Mouse (Mus musculus): ENCODE data around the gene Lman1l.

Gene Lman1l

DNA sequence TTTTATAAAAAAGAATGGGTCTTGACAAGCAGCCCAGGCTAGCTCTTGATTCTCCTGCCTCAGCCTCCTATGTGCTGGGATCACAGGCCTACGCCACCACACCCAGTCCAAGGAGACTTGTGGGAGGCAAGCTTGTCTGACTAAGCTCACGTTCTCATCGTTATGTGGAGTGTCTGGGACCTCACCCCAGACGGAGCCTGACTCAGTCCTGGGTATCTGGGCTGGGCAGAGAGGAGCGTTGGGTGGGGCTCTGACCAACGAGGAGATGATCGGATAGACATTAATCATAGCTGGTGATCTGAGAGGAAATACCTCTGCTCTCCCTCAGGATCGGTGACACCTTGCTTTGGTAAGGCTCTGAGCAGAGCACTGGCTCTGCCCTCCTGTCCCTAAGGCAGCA is 1.7 kb downstream of the Lman1l start:
- DNase-seq (ENCODE audit: low spot score), result no peak

DNA sequence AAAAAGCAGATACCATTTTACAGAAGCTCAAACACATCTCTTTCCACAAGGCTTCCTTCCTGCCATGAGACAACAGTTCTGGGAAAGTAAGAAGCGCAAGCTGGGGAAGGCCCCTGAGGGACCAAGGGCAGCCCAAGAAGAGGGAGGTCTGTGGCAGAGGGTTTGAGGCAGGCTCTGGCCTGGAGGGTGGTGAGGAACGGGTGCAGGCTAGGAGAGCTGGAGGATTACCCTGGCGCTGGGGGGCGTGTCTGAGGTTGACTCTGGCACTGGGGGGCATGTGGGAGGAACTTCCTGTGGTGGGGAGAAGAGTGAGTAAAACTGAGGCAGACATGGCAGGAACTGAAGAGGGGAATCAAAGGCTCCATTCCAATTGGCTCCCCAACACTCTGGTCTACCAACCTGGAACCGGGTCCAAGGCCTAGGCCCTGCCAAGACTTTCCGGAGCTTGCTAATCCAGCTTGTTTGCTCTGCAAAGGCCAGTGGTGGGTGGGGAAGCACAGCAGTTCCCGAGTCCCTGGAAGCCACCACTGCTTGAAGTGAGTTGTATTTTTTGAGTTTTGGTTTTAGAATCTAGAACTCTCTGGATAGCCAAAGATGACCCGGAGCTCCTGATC is 2.9 kb downstream of the Lman1l start:
- no peak for DNase-seq (ENCODE audit: low spot score)

DNA sequence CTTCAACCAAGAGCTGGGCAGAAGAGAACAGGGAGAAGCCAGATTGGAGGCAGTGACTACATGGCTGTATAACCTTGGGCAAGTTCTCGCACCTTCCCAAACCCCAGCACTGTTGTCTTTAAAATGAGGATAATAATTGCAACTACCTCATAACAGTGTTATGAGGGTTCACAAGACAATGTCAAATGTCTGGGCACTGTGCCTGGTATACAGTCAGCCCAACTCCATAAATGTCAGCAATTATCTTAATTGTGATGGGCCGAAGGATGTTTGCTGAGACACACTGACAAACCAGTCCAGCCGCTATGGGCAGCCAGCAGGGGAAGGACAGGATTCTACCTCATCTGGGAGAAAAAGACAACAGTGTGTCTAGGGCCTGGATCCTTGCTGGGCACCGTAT is 5.8 kb downstream of the Lman1l start:
- no peak for DNase-seq (ENCODE audit: low spot score)

DNA sequence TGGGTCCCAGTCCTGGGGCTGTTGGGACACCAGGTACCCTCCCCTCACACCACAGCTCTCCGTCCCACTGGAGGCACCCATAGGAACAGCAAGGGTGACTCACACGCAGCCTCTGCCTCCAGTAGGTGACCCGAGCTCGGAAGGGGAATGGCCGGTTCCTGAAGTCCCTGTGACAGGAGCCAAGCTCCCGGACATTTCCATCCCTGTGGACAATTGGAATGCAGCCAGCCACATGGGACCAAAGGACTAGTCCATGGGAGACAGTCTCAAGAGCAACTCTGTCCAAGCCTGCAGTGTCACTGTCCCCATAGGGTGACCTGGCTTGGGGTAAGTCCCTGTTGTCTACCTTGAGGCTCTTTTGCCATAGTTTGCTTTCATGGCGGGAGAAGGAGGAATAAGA is 6.6 kb downstream of the Lman1l start:
- no peak for DNase-seq (ENCODE audit: low spot score)

DNA sequence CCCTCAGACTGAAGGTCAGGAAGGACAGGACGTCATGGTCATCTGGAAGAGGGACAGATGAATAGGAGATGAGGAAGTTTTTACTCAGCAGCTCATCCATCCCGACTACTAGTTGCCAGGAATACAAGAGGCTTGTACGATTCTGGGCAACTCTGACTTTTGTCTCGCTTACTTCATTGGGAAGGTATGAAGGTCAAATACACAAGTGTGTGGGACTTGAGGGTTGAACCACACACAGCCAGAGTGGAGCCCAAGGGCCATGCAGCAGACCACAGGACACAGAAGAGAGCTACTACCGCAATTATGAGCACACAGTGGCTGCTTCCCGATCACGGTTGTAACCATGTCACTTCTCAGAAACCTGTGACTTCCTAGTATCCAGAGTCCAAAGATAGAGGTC is 8.0 kb downstream of the Lman1l start:
- DNase-seq (ENCODE audit: low spot score), result no peak

DNA sequence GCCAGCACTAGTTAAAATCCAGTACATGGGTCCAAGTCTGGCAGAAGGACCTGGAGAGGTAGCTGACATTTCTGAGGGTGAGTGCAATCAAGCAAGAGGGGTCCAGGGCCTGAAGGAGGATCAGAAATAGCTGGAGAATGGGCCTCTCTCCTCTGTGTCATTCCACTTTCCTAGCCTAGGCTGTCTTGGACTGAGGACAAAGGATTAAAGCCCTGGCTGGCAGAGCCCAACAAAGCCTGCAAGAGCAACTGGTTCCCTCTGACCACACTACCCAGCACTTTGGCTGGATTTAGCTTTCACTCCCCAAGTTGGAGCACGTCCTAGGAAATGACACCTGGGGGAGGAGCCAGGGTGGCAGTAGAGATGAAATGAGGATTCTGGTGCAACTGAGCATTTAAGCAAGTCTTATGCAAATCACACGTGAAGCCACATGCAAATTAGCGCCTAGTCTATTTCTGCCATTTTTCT is 10.2 kb downstream of the Lman1l start:
- DNase-seq (ENCODE audit: low spot score), result no peak

DNA sequence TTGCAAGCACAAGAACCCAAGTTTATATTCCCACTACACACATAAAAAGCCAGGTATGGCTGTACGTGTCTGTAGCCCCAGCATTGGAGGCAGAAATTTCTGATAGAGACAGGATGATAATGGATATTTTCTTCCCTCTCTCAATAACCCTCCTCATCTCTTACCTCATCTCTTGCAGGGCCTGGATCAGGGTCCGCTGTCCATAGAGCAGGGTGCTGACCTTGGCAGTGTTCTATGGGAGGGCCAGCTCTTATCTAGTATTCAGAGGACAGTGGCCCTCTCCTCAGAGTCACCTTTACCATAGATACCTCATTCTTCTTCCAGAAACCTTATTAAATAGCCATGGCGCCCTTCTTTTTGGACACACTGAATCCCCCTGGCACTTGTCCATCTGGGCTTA is 10.8 kb downstream of the Lman1l start:
- DNase-seq (ENCODE audit: low spot score), result no peak

DNA sequence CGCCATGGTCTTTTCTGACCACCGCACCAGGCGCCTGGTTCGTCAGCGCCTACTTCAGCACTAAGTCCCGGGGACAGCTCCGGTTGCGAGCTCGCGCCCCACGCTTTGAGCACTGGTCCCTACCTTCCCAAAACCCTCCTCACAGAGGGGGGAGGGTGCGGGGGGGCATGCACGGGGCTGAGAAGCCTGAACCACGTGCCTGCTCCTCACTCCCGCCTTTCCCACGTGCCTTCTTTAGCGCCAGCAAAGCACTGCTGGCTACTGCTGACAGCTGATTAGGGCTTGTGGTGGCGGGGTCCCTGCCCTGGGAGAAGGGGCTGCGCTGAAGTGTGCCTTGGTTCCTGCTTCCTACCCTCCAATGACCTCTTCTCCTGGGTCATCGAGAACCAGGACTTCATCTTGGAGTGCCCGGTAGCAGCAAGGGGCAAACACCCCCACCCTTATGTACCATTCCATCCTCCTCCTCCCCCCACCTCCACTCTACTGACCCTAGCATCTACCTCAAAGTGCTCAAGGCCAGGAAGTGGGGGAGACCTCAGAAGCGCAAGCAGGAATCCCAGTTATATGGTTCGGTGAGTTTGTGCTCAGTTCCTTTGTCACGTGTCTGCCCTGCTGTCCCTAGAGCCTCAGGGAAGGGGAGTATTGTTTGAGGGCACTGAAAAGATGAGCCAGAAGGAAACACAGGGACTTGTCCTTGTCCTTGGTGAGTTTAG is 14.3 kb downstream of the Lman1l start, which contains the start of gene Cplx3:
TSS of gene Cplx3 (minus strand) at position 143 of the 713 bp plus-strand sequence.
- DNase-seq (ENCODE audit: low spot score), result peak; percentile 80

DNA sequence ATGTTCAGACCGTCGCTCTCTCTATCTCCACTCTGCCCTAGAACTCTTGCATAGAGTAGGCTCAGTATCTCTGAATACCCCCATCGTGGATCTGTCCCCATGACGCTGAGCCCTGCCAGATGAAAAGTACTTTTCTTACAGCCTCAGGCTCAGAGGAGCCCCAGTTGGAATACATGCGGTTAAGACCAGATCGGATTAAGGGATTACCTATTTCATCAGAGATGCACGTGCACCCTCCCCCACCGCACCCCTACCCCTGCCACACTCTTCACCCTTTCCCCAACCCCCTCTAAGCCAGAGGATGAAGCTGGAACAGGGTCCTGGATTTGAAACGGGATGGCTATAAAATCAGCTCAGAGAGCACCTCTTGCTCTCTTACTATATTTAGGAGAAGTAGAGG is 15.1 kb downstream of the Lman1l start:
- no peak for DNase-seq (ENCODE audit: low spot score)

DNA sequence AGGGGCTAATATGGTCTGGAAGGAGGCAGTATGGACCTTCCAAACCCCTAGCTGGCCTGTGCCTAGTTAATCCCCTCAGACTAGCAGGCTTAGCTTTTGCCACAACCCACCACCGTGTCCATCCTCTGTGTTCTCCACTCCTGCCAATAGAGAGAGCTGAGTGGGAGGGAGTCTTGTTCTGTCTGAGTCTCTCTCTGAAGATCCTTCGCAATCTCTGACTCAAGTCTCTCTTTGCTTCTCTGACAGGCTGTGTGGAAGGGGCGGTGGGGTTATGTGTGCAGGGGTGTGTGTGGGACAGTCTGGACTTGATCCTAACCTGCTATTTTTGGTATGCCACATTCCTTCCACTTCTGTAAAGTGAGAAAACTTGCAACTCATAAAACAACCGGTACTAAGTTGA is 15.7 kb downstream of the Lman1l start:
- DNase-seq (ENCODE audit: low spot score), result no peak

DNA sequence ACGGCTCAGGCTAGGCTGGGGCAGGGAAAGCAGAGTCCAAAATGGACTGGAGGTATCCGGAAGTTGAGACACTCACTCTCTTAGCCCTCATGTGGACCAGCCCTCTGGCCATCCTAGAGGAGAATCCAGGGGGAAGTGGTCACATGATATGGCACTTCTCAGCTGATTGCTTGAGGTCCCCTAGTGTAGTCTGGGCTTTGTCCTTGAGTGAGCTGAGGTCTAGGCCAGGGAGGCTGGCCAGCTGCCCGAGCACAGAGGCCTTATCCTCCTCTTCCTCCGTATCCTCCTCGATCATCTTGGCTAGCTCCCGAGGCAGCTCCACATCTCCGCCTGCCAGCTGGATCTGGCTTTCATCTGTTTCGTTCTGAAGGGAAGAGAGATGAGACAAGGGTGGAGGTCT is 18.5 kb downstream of the Lman1l start:
- DNase-seq (ENCODE audit: low spot score), result no peak

DNA sequence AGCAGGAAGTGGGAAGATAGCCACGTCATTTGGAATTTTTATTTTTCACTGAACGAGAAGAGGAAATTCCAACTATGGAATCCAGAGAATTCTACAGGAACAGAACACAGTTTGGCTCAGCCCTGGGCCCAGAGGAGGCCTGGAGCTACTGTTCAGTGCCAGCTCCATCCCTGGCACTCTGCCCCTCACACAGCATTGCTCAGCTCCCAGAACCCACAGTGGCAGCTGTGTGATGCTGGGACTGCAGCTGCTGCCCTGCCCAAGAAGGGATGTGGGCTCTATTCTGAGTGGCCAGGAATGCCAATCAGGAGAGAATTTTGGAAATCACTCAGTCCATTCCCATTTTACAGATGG is 19.2 kb downstream of the Lman1l start:
- DNase-seq (ENCODE audit: low spot score), result no peak

DNA sequence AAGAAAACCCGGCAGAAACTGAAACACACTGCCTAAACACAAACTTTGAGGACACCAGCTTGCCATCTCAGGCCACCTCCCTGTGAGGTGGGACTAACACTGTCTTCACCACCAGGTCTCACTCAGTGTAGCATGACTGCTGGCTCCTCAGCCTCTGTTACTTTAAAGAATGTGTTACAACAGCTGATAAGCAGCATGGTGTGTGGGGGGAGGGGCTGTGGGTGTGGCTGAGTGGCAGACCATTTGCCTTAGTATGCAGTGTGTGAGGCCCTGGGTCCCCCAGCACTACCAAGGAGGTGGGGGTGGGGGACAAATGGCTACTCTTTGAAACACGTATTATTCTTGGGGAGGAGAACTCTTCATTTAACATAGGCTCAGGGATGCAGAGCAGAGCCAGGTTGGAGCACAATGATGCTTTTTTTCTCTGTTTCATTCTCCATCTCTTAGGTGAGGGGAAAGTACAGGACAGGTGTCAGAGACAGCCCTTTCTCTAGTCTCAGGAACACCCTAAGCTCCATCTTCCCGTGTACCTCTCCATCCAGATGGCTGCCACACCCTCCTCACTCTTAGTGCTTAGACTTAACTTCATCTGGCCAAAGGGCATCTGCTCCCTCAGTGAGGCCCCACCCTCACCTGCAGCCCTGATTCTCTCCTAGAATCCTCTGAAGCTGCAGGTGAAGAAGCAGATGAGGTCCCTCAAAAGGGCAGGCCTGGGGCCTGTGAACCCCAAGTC is 19.8 kb downstream of the Lman1l start:
- peak; percentile 62 for DNase-seq (ENCODE audit: low spot score)

DNA sequence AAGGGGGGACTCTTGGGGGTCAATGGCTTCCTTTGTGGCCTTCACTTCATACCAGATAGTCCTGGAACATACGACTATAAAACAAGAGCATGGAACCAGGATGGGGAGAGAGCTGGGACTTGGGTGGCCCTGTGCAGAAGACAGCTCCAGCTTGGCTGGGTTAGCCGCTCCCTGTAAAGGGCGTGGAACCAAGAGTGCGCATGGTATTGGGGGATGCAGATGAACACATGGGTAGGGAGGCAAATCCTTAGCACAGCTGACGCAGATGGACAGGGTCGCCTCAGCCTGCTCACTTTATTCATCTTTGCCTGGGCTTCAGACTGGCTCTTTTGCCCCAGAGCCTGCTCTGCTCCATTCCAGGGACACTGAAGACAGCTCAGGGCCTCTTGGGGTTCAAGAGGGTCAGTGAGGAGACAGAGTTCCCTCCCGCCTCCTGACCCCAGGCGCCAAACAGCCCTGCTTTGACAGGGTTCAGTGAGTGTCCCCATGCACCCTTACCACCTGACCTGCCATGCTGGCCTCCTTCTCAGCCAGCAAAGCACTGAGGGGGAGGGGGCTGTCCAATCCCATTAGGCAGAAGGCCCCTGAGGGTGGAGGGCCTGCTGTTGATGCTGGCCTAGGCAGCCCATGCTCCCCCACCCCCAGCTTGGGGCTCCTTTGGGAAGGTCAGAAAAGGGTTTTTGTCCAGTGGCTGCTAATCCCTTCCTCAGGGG is 21.6 kb downstream of the Lman1l start:
- DNase-seq (ENCODE audit: low spot score), result peak; percentile 53

DNA sequence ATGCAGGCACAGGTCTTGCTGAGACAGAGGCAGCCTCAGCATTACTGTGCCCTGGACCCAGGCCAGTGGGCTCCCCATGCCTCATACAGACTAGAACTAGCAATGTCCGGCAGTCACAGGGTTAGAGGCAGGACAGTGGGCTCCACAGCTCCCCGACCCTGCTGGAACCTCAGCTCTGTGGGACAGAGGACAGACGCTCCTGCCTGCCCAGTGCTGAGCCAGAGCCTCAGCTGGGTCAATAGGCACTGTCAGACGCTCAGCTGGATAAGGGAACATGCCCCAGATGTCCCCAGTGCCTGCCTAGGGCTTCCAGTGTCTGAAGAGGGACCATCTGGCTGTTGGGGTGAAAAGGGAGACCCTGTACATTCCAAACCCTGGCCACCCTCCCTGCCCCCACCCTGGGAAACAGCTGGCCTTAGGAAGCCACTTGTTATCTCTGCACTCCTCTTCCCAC is 22.6 kb downstream of the Lman1l start:
- peak; percentile 38 for DNase-seq (ENCODE audit: low spot score)

DNA sequence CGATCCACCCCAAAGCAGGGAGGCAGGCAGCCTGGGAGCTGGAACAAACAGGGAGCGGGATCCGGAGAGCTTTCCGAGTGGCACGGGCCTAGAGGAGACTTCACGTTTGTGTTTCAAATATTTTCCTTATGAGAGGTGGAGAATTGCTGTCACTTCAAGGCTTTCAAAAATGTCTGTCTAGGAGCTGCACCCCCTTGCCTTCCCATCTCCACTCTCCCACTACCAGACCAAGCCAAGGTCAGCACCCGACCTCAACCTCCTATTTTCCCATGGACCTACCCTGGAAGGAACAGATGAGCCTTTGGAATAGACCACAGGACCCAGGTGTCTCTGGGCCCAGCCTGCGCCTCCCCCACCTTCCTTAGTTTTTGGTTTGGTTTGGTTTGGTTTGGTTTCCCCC is 23.3 kb downstream of the Lman1l start:
- no peak for DNase-seq (ENCODE audit: low spot score)

DNA sequence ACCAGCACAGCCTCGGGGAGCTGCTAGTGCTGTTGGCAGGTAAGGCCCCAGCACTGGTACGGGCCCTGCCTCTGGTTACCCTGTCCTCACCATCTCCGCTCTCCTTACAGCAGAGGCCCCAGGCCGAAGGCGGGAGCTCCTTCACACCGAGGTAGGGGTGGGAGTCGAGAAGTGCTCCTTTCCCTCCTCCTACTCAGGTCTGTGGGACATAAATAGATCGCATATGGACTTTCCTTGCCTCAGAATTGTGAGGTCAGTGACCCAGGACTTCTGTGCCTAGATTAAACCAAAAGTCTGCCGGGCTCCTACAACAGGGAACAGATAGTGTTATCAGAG is 26.4 kb downstream of the Lman1l start:
- DNase-seq (ENCODE audit: low spot score), result no peak

DNA sequence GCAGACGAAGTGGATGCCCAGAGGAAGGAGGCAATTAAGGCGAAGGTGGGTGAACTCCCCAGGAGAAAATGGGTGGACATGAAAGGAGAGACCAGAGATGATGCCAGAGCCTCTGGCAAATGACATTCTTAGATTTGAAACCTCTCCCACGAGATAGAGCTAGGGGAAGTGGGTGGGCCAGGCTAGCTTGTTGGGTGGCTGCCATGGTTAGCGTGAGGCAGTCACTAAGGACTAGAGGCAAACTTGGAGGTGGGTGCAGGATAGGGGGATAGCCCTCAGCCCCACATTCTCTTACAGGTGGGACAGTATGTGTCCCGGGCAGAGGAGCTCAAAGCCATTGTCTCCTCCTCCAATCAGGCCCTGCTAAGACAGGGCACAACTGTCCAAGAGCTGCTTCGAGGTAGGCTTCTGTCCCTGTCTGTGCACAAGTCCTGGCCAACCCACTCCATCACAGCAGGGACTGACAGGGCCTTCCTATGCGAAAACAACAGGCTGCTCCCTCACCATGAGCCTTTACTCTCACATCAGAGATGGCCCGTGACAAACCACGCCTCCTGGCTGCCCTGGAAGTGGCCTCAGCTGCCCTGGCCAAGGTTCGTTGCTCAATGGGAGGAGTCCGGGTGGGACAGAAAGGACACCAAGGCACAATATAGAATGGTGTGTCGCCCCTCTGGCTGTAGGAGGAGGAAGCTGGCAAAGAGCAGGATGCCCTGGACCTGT is 27.0 kb downstream of the Lman1l start:
- DNase-seq (ENCODE audit: low spot score), result peak; percentile 69

DNA sequence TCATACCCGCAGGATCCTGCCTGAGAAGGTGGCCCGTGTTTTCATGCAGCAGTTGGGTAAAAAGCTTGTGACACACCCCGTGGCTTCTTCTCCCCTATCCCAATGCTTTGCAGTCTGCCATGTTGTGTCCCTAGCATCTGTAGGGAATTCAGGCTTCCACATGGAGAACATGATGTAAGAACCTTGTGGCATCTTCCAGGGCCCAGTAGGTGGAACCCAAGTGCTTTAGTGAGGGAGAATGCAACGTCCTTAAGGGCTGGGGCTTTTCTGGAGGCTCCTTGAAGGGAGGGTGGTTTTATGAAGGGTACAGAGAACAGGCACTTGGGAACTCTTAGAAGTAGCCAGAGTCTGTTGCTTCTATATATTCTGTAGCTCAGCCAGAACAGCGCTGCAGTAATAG is 29.8 kb downstream of the Lman1l start:
- peak; percentile 32 for DNase-seq (ENCODE audit: low spot score)

DNA sequence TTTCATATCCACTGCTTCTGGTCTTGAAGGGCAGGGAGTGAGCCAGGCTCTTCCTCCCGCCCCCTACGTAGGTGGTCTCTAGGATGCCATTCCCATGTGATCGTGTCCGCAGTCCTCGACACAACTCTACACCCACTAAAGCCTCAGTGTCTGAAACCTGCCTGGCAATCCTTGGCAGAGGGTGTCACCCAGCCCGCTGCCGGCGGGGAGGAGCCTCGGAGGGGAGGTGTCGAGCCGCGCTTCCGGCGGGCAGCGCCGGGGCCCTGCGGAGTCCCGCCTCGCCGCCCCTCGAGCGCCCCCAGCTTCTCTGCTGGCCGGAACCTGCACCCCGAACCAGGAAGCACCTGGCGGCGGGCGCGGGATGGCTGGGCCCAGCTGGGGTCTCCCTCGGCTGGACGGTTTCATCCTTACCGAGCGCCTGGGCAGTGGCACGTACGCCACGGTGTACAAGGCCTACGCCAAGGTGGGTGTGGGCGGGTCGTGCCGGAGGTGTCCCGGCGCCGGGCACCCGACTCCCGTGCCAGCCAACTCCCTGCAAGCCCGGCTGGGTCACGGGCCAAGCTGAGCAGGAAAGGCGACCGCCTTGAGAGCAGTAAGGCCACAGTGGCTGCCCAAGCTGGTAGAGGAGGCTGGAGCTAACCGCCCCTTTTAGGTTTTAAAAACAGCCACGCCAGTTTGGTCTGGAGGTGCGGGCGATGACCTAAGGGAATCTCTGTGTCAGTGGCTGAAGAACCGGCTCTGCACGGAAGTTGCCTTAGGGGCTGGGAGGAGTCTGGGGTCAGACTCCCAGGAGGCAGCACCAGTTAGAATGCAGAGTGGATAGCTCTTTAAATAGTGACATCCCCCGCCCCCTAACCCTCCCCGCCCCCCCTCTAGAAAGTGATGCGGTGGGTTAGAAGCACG is 31.1 kb downstream of the Lman1l start, which contains the start of gene Ulk3:
TSS of gene Ulk3 (plus strand) at position 229 of the 903 bp plus-strand sequence.
- DNase-seq (ENCODE audit: low spot score), result peak; percentile 82

DNA sequence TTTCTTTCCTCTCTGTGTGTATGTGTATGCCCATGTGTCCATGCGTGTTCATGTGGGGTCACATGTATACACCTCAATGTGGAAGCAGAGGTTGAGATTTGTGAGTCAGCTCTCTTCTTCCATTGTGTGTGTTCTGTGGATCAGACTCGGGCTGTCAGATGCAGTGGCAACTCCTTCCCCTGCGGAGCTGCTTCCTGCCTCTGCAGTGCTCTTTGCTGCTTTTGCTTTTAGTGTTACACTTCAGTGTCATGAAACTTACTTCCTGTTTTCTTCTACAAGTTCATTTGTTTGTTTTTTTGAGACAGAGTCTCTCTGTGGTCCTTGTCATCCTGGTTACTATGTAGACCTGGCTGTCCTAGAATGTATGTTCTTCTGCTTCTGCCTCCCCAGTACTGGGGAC is 35.6 kb downstream of the Lman1l start:
- DNase-seq (ENCODE audit: low spot score), result no peak
